Comparison of ENCODE assay signal across 8 mouse cellular contexts in genomic region chr6:100562719-100563551, GRCm38 (mm10).
DNase-seq lines count a peak whose midpoint lies in the region; ATAC-seq lines count a peak whose summit lies in the region.

No protein-coding gene starts in this region.

- no peaks in the 10 kb centered on the region for H3K36me3 ChIP-seq in embryonic facial prominence, embryonic 11.5 days (replicated peaks; ENCODE audit: control insufficient read depth, insufficient read depth, low read depth, low read length)
- no peaks in the 10 kb centered on the region for H3K36me3 ChIP-seq in lung, embryonic 16.5 days (ENCODE audit: control insufficient read depth, insufficient read depth, low read length)

- no peak overlapping the region for H3K27ac ChIP-seq in embryonic facial prominence, embryonic 11.5 days (replicated peaks; ENCODE audit: low read depth, low read length)
- H3K27ac ChIP-seq in lung, embryonic 16.5 days (ENCODE audit: low read length), result no peak overlapping the region

- peak; percentile 63 for ATAC-seq in embryonic facial prominence, embryonic 11.5 days (replicated peaks; ENCODE audit: insufficient number of reproducible peaks, low FRiP score, low TSS enrichment, low read depth)
- ATAC-seq in lung, embryonic 16.5 days (ENCODE audit: low read depth), result peak; percentile 51
- no peak for ATAC-seq in erythroblast, adult 5-6 weeks (replicated peaks; ENCODE audit: low FRiP score, poor library complexity, severe bottlenecking)

- peak overlapping the region; percentile 41 for H3K9ac ChIP-seq in embryonic facial prominence, embryonic 11.5 days (replicated peaks; ENCODE audit: low read length)
- H3K9ac ChIP-seq in lung, embryonic 16.5 days (ENCODE audit: low read length), result peak overlapping the region; percentile 53

- peak overlapping the region; percentile 70 for H3K4me2 ChIP-seq in embryonic facial prominence, embryonic 11.5 days (ENCODE audit: low read depth, low read length)
- H3K4me2 ChIP-seq in lung, embryonic 16.5 days (ENCODE audit: low read depth, low read length), result peak overlapping the region; percentile 99

- DNase-seq in CD8-positive naive resting alpha-beta T cell, adult 2 months (ENCODE audit: low read depth in 2 of 2, low spot score in 2 of 2), result peak; percentile 9
- DNase-seq in T-cell, adult 2 months (ENCODE audit: low spot score), result peak; percentile 27
- peak; percentile 60 for DNase-seq in embryonic facial prominence, embryonic 11.5 days (ENCODE audit: low spot score)
- DNase-seq in heart, postnatal 14 days, result peak; percentile 15 to 26
- peak; percentile 46 to 61 for DNase-seq in layer of hippocampus, postnatal 14 days (ENCODE audit: low spot score in 2 of 2)
- DNase-seq in right cerebral cortex, adult 2 months (ENCODE audit: low spot score in 2 of 2), result peak; percentile 59 to 62

- H3K4me1 ChIP-seq in embryonic facial prominence, embryonic 11.5 days (ENCODE audit: control insufficient read depth, insufficient read depth, low read length), result peaks cover 3% of the 10 kb centered on the region; the same call in 1 of the 2 replicates
- H3K4me1 ChIP-seq in lung, embryonic 16.5 days (replicated peaks; ENCODE audit: control insufficient read depth, insufficient read depth, low read length), result peaks cover 13% of the 10 kb centered on the region

- peak overlapping the region; percentile 29 for H3K4me3 ChIP-seq in embryonic facial prominence, embryonic 11.5 days (ENCODE audit: low read depth, low read length)
- H3K4me3 ChIP-seq in lung, embryonic 16.5 days (ENCODE audit: low read length), result peak overlapping the region; percentile 47

- H3K27me3 ChIP-seq in embryonic facial prominence, embryonic 11.5 days (ENCODE audit: control insufficient read depth, insufficient read depth, low read length), result peaks cover 8% of the 10 kb centered on the region
- H3K27me3 ChIP-seq in lung, embryonic 16.5 days (ENCODE audit: control insufficient read depth, insufficient read depth, low read depth, low read length), result peaks cover 13% of the 10 kb centered on the region

- H3K9me3 ChIP-seq in embryonic facial prominence, embryonic 11.5 days (replicated peaks; ENCODE audit: control insufficient read depth, low read length), result no peaks in the 10 kb centered on the region
- H3K9me3 ChIP-seq in lung, embryonic 16.5 days (ENCODE audit: control insufficient read depth, low read length), result no peaks in the 10 kb centered on the region

- WGBS in embryonic facial prominence, embryonic 11.5 days, result under 1% methylated on average over 51 of the region's 51 CpGs
- 1% methylated on average over 51 of the region's 51 CpGs for WGBS in lung, embryonic 16.5 days

- intact Hi-C loops in heart, postnatal 14 days (cut with DNase I), result no loop called here

Comparison
In these comparisons a context has a peak if more than half of its experiments do, and no peak if none do; other contexts are left out.
1. DNase-seq: peak in every context shown above with its lines; median percentile 60 in right cerebral cortex, adult 2 months; 60 in embryonic facial prominence, embryonic 11.5 days; 54 in layer of hippocampus, postnatal 14 days; 27 in T-cell, adult 2 months; 20 in heart, postnatal 14 days; 9 in CD8-positive naive resting alpha-beta T cell, adult 2 months.